Mouse (Mus musculus) cerebellum, adult 9-11 months (tissue): Measurements from ENCODE around the gene Bbx.

ENCODE experiments used
- DNase-seq: peaks from one replicate; pipeline ENCODE4 v3.0.0; 2022

The Bbx gene

GRCm38 (mm10) chr16:50226274-50226673, 205.9 kb downstream of the Bbx start:
- no peak for DNase-seq

GRCm38 (mm10) chr16:50224946-50225345, 207.2 kb downstream of the Bbx start:
- DNase-seq, result no peak

GRCm38 (mm10) chr16:50220734-50221501, 211.3 kb downstream of the Bbx start:
- DNase-seq, result no peak

- DNase-seq, result no peak
Measured at GRCm38 (mm10) chr16:50217084-50217483, 215.1 kb downstream of the Bbx start.

- DNase-seq, result no peak
Measured at GRCm38 (mm10) chr16:50211727-50212126, 220.5 kb downstream of the Bbx start.

- no peak for DNase-seq
Measured at GRCm38 (mm10) chr16:50211231-50211630, 221.0 kb downstream of the Bbx start.

GRCm38 (mm10) chr16:50210742-50211141, 221.4 kb downstream of the Bbx start:
- no peak for DNase-seq

GRCm38 (mm10) chr16:50204944-50205343, 227.2 kb downstream of the Bbx start:
- DNase-seq, result no peak

GRCm38 (mm10) chr16:50201546-50202151, 230.5 kb downstream of the Bbx start:
- peak; percentile 15 for DNase-seq

- DNase-seq, result no peak
Measured at GRCm38 (mm10) chr16:50200214-50200613, 232.0 kb downstream of the Bbx start.

GRCm38 (mm10) chr16:50196118-50196517, 236.1 kb downstream of the Bbx start:
- DNase-seq, result no peak

- no peak for DNase-seq
Measured at GRCm38 (mm10) chr16:50192626-50193025, 239.6 kb downstream of the Bbx start.

- DNase-seq, result no peak
Measured at GRCm38 (mm10) chr16:50189108-50189507, 243.1 kb downstream of the Bbx start.

- no peak for DNase-seq
Measured at GRCm38 (mm10) chr16:50186604-50187003, 245.6 kb downstream of the Bbx start.

- DNase-seq, result peak; percentile 7
Measured at GRCm38 (mm10) chr16:50185041-50185440, 247.1 kb downstream of the Bbx start.

GRCm38 (mm10) chr16:50182988-50183387, 249.2 kb downstream of the Bbx start:
- DNase-seq, result no peak

GRCm38 (mm10) chr16:50182561-50182960, 249.6 kb downstream of the Bbx start:
- no peak for DNase-seq

- no peak for DNase-seq
Measured at GRCm38 (mm10) chr16:50172760-50173159, 259.4 kb downstream of the Bbx start.

GRCm38 (mm10) chr16:50170812-50171211, 261.4 kb downstream of the Bbx start:
- no peak for DNase-seq

- no peak for DNase-seq
Measured at GRCm38 (mm10) chr16:50167983-50168299, 264.2 kb downstream of the Bbx start.

- DNase-seq, result no peak
Measured at GRCm38 (mm10) chr16:50167231-50167982, 264.8 kb downstream of the Bbx start.

- no peak for DNase-seq
Measured at GRCm38 (mm10) chr16:50160418-50161271, 271.5 kb downstream of the Bbx start.

GRCm38 (mm10) chr16:50158546-50158945, 273.6 kb downstream of the Bbx start:
- no peak for DNase-seq
